Mouse (Mus musculus): ENCODE data around the gene Pwwp2a. TPM values are rescaled to one million over a fixed set of nuclear protein-coding genes. Genes with fewer than 3 reads are reported as not detected.

Gene Pwwp2a
- 24.8 and 30.1 TPM in 2 replicates for polyA plus RNA-seq (2014; fragmentation: Nextera tagmentation; extraction: Ambion mirVana)

DNA sequence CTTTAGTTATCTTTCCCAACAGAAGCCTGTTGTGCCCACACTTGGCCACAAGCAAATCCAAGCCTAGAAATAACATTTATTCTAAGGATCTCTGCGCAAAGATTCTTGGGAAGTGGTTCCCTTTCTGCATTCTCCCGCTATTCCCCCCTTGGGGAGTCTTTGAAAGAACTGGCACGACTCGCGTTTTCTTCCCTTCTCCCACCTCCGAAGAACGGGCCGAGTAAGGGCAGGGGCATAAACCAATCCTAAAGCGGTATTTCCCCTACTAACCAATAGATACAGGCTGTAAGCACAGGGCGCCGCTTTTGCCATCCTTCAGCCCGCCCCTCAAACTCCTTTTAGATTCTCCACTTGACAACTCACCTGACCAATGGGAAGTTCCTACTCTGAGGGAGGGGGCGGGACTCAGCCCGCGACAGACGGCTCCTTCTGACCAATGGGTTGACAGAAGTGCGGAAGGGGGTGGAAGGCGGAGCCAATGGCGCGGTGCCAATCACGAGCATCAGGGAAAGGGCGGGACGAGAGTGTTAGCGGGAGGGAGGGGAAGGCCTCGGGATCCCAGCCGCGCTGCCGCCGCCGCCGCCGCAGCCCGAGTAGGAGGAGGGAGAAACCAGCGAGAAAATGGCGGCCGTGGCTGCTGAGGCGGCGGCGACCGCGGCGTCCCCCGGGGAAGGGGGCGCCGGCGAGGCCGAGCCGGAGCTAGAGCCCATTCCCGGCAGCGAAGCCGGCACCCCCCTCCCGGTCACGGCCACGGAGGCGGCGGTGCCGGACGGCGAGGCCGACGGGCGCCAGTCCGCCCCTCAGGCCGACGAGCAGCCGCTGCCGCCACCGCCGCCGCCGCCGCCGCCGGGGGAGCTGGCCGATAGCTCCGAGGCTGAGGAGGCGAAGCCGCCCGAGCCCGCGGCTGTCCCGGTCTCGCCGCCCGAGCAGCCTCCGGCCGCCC is at the start of gene Pwwp2a:
Pwwp2a (plus strand) TSS at position 527 of the 943 bp plus-strand sequence.
- H3K9ac ChIP-seq (ENCODE audit: low read depth, low read length): peak within 1 kb of the TSS; percentile 97
- H3K27ac ChIP-seq (ENCODE audit: low read depth, low read length): peak within 1 kb of the TSS; percentile 95
- H3K4me3 ChIP-seq (ENCODE audit: low read depth, low read length): peak within 1 kb of the TSS; percentile 89
- H3K4me1 ChIP-seq (ENCODE audit: control insufficient read depth, insufficient read depth, low read length): peaks cover 9% of the 10 kb centered on the region; the same call in 1 of the 2 replicates
- H3K27me3 ChIP-seq (ENCODE audit: control insufficient read depth, insufficient read depth, low read length): no peaks in the 10 kb centered on the region
- ATAC-seq (replicated peaks; ENCODE audit: insufficient number of reproducible peaks, low FRiP score, low TSS enrichment): peak; percentile 100
- H3K4me2 ChIP-seq: peak within 1 kb of the TSS; percentile 84
- no peaks in the 10 kb centered on the region; the same call in 1 of the 2 replicates for H3K36me3 ChIP-seq (ENCODE audit: control insufficient read depth, insufficient read depth, low read length)
- under 1% methylated on average over 76 of the region's 87 CpGs for WGBS (ENCODE audit: insufficient replicate concordance)
- no peaks in the 10 kb centered on the region for H3K9me3 ChIP-seq (replicated peaks; ENCODE audit: control insufficient read depth, low read length)

DNA sequence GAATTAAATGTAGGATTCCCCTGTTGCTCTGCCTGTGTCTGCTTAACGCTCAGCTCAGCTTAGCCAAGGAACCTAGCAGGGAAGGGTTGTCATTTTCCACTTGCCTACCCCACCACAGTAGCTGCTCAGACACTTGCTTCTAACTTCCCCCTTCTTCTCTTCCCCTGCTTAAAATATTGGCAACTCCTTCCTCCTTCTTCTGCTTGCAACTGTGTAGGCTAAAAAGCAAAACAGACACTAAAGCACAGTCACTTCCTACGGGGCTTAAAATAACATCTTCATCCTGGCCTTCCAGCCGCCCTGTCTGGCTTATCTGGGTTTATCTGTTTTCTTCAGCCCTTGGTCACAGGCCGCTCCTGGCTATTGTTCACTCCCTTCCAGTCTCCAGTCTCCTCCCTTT is 49.2 kb upstream of the Pwwp2a start:
- H3K4me3 ChIP-seq (ENCODE audit: low read depth, low read length): no peak overlapping the region
- H3K9me3 ChIP-seq (replicated peaks; ENCODE audit: control insufficient read depth, low read length): no peaks in the 10 kb centered on the region
- no peak for ATAC-seq (replicated peaks; ENCODE audit: insufficient number of reproducible peaks, low FRiP score, low TSS enrichment)
- 16% methylated on average over 4 of the region's 4 CpGs for WGBS (ENCODE audit: insufficient replicate concordance)
- no peak overlapping the region for H3K4me2 ChIP-seq
- H3K36me3 ChIP-seq (ENCODE audit: control insufficient read depth, insufficient read depth, low read length): no peaks in the 10 kb centered on the region
- 0 out of 2 replicates have a peak overlapping the region, but pooled peaks have one; percentile 54 for H3K9ac ChIP-seq (ENCODE audit: low read depth, low read length)
- peaks cover 23% of the 10 kb centered on the region for H3K4me1 ChIP-seq (ENCODE audit: control insufficient read depth, insufficient read depth, low read length)
- H3K27ac ChIP-seq (ENCODE audit: low read depth, low read length): peak overlapping the region; percentile 29
- H3K27me3 ChIP-seq (ENCODE audit: control insufficient read depth, insufficient read depth, low read length): no peaks in the 10 kb centered on the region

DNA sequence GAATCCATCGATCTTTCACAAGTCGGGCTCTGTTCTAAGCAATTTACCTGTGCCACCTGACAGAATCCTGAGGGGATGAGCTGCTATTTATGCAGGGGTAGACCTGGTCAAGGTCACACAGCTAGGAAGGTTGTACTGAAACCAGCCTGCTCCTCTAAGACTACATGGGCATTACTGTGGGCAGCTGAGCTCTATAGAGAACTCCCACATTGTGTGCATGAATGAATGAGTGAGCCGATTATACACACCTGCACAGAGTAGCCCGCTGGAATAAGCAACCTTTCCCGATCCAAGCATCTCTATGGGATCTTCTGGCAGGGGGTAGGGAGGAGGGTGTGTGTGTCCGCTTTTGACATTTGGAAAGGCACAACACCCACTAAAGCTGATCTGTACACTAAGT is 48.6 kb upstream of the Pwwp2a start:
- no peak overlapping the region for H3K4me3 ChIP-seq (ENCODE audit: low read depth, low read length)
- no peaks in the 10 kb centered on the region for H3K36me3 ChIP-seq (ENCODE audit: control insufficient read depth, insufficient read depth, low read length)
- no peak for ATAC-seq (replicated peaks; ENCODE audit: insufficient number of reproducible peaks, low FRiP score, low TSS enrichment)
- peak overlapping the region; percentile 54 for H3K27ac ChIP-seq (ENCODE audit: low read depth, low read length)
- H3K9ac ChIP-seq (ENCODE audit: low read depth, low read length): no peak overlapping the region
- 76% methylated on average over 6 of the region's 6 CpGs for WGBS (ENCODE audit: insufficient replicate concordance)
- H3K4me2 ChIP-seq: no peak overlapping the region
- peaks cover 19% of the 10 kb centered on the region for H3K4me1 ChIP-seq (ENCODE audit: control insufficient read depth, insufficient read depth, low read length)
- H3K9me3 ChIP-seq (replicated peaks; ENCODE audit: control insufficient read depth, low read length): no peaks in the 10 kb centered on the region
- H3K27me3 ChIP-seq (ENCODE audit: control insufficient read depth, insufficient read depth, low read length): no peaks in the 10 kb centered on the region

DNA sequence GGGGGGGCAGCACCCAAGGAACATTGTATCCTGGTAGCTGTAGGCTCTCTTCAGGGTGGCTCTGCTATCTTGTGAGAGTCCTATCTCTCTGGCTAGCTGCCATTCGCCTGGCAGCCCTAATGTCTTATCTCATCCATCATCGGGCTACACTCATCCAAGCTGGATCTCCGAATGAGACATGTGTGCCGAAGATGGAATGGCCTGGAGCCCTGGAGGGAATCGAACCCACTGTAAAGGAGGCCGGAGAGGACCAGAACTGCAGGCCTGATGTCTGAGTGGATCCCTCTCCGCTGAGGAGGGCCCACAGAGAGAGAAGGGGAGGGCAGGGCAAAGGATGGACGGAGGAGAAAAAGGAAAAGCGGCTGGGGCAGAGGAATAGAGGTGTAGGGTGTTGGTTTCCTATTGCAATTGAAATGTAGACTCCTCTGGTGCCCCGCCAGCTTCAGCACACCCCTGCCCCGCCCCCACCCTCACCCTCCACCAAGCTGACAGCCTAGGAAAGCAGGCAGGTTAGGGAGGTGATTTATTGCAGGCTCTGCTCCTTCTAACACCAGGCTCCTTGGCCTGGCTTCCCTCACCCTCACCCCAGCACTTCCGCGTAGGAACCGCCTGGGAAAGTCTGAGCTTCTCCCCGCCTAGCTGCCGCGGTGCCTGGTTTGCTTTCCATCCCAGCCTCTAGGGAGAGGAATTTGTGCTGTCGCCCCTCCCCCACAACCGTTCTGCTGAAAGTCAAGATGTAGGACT is 48.0 kb upstream of the Pwwp2a start:
- Histone ChIP-seq H3K9ac (ENCODE audit: low read depth, low read length) (no peak overlapping the region), H3K4me2 (peak overlapping the region; percentile 25), H3K27ac (ENCODE audit: low read depth, low read length) (peak overlapping the region; percentile 54), H3K4me1 (ENCODE audit: control insufficient read depth, insufficient read depth, low read length) (peaks cover 18% of the 10 kb centered on the region), H3K36me3 (ENCODE audit: control insufficient read depth, insufficient read depth, low read length) (no peaks in the 10 kb centered on the region), H3K9me3 (replicated peaks; ENCODE audit: control insufficient read depth, low read length) (no peaks in the 10 kb centered on the region), H3K27me3 (ENCODE audit: control insufficient read depth, insufficient read depth, low read length) (no peaks in the 10 kb centered on the region), H3K4me3 (ENCODE audit: low read depth, low read length) (no peak overlapping the region)
- ATAC-seq (replicated peaks; ENCODE audit: insufficient number of reproducible peaks, low FRiP score, low TSS enrichment): peak; percentile 71
- WGBS (ENCODE audit: insufficient replicate concordance): 12% methylated on average over 19 of the region's 19 CpGs

DNA sequence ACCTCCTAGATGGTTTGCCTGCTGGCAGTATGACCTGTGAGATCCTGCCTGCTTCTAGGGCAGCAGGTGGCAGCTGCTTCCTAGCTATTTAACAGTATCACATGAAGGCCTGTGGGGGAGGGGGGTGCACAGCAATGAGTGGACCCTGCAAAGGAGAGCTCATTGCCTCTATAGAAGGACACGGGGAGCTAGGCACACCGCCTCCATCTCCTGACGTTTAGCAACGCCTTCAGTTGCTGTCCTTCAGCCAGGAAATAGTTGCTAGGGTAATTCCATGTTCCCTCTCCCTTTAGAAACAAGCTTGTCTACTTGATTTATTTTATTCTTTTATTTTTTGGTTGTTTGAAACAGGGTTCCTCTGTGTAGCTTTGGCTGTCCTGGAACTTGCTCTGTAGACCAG is 45.0 kb upstream of the Pwwp2a start:
- no peak for ATAC-seq (replicated peaks; ENCODE audit: insufficient number of reproducible peaks, low FRiP score, low TSS enrichment)
- peaks cover 18% of the 10 kb centered on the region for H3K4me1 ChIP-seq (ENCODE audit: control insufficient read depth, insufficient read depth, low read length)
- WGBS (ENCODE audit: insufficient replicate concordance): 70% methylated on average over 4 of the region's 4 CpGs

DNA sequence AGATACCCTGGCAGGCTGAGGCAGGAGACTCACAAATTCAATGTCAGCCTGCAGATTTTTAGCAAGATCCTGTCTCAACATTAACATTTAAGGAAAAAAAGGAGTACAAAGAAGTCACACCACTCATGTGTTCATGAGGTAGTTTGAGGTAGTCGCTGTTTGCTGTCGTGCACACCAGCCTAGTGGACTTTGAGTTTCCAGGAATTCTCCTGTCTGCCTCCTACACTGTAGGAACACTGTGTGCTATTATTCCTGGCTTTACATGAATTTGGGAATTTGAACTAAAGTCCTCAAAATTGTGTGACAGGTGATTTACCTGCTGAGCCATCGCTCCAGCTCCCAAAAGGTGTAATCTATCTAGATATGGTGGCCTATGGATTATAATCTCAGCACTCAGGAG is 43.3 kb upstream of the Pwwp2a start:
- 91% methylated on average over 3 of the region's 3 CpGs for WGBS (ENCODE audit: insufficient replicate concordance)
- Histone ChIP-seq H3K9ac (ENCODE audit: low read depth, low read length) (no peak overlapping the region), H3K4me1 (ENCODE audit: control insufficient read depth, insufficient read depth, low read length) (peaks cover 8% of the 10 kb centered on the region), H3K4me3 (ENCODE audit: low read depth, low read length) (no peak overlapping the region), H3K27me3 (ENCODE audit: control insufficient read depth, insufficient read depth, low read length) (no peaks in the 10 kb centered on the region), H3K36me3 (ENCODE audit: control insufficient read depth, insufficient read depth, low read length) (no peaks in the 10 kb centered on the region), H3K9me3 (replicated peaks; ENCODE audit: control insufficient read depth, low read length) (no peaks in the 10 kb centered on the region), H3K4me2 (no peak overlapping the region), H3K27ac (ENCODE audit: low read depth, low read length) (no peak overlapping the region)
- ATAC-seq (replicated peaks; ENCODE audit: insufficient number of reproducible peaks, low FRiP score, low TSS enrichment): no peak

More for the DNA sequence above, 45.0 kb upstream of the Pwwp2a start:
- H3K4me3 ChIP-seq (ENCODE audit: low read depth, low read length): no peak overlapping the region
- no peak overlapping the region for H3K9ac ChIP-seq (ENCODE audit: low read depth, low read length)
- H3K27me3 ChIP-seq (ENCODE audit: control insufficient read depth, insufficient read depth, low read length): no peaks in the 10 kb centered on the region
- H3K27ac ChIP-seq (ENCODE audit: low read depth, low read length): no peak overlapping the region
- H3K36me3 ChIP-seq (ENCODE audit: control insufficient read depth, insufficient read depth, low read length): no peaks in the 10 kb centered on the region
- no peaks in the 10 kb centered on the region for H3K9me3 ChIP-seq (replicated peaks; ENCODE audit: control insufficient read depth, low read length)
- no peak overlapping the region for H3K4me2 ChIP-seq

DNA sequence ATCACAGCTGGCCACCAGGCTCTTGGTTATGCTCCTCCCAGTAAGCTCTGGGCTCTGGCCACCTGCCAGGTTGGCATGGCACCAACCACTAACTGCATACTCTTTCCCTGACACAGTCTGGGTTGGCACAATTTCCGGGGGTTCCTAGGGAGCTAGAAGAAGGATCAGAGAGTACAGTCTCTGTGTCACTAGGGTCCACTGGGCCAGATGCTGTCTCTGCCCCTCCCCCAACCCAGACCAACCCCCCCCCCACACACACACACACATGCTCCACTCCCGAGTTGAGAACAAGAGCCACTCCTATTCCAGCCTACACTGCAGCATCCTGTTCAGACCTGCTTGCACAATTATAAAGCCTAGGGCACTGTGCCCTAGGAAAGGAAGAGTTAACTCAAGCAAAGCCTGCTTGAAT is 38.6 kb upstream of the Pwwp2a start:
- 44% methylated on average over 2 of the region's 2 CpGs for WGBS (ENCODE audit: insufficient replicate concordance)
- Histone ChIP-seq H3K4me1 (ENCODE audit: control insufficient read depth, insufficient read depth, low read length) (peaks cover 4% of the 10 kb centered on the region), H3K4me2 (no peak overlapping the region), H3K36me3 (ENCODE audit: control insufficient read depth, insufficient read depth, low read length) (no peaks in the 10 kb centered on the region), H3K27ac (ENCODE audit: low read depth, low read length) (no peak overlapping the region), H3K4me3 (ENCODE audit: low read depth, low read length) (no peak overlapping the region), H3K27me3 (ENCODE audit: control insufficient read depth, insufficient read depth, low read length) (no peaks in the 10 kb centered on the region), H3K9me3 (replicated peaks; ENCODE audit: control insufficient read depth, low read length) (no peaks in the 10 kb centered on the region), H3K9ac (ENCODE audit: low read depth, low read length) (no peak overlapping the region)
- 0 out of 2 replicates have a peak, but pooled peaks have one; percentile 22 for ATAC-seq (replicated peaks; ENCODE audit: insufficient number of reproducible peaks, low FRiP score, low TSS enrichment)

DNA sequence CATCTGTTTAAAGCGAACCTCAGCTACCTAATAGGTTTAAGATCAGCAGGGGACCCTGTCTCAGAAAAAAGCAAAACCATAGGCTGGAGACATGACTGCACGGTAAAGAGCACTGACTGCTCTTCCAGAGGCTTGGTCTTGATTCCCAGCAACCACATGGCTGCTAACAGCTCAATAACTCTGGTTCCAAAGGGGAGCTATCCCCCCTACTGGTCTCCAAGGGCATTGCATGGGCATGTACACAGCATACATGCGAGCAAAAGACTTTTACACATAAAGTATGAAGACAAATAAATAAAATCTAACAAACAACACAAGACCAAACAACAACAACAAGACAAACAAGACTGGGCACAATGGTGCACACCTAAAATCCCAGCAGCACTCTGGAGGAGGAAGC is 36.5 kb upstream of the Pwwp2a start:
- H3K27me3 ChIP-seq (ENCODE audit: control insufficient read depth, insufficient read depth, low read length): no peaks in the 10 kb centered on the region
- H3K4me1 ChIP-seq (ENCODE audit: control insufficient read depth, insufficient read depth, low read length): peaks cover 4% of the 10 kb centered on the region
- ATAC-seq (replicated peaks; ENCODE audit: insufficient number of reproducible peaks, low FRiP score, low TSS enrichment): no peak
- 86% methylated on average over 3 of the region's 3 CpGs for WGBS (ENCODE audit: insufficient replicate concordance)
- no peak overlapping the region for H3K9ac ChIP-seq (ENCODE audit: low read depth, low read length)
- H3K36me3 ChIP-seq (ENCODE audit: control insufficient read depth, insufficient read depth, low read length): no peaks in the 10 kb centered on the region
- H3K9me3 ChIP-seq (replicated peaks; ENCODE audit: control insufficient read depth, low read length): no peaks in the 10 kb centered on the region
- no peak overlapping the region for H3K27ac ChIP-seq (ENCODE audit: low read depth, low read length)
- no peak overlapping the region for H3K4me2 ChIP-seq
- H3K4me3 ChIP-seq (ENCODE audit: low read depth, low read length): no peak overlapping the region
